Mouse (Mus musculus) frontal cortex, postnatal 36 days (tissue): ENCODE measurements around the gene Rfc5.
"Not testable (repeated sequence)": the region's sequence is repeated elsewhere in the genome, so short reads cannot be mapped to it uniquely, and the experiment has no call there.

Source experiments
- DNase-seq, 2 experiments: peaks; one replicate each; pipeline ENCODE4 v3.0.0; 2022; ENCODE audit warnings: low spot score in 2 of 2

Gene Rfc5

DNA sequence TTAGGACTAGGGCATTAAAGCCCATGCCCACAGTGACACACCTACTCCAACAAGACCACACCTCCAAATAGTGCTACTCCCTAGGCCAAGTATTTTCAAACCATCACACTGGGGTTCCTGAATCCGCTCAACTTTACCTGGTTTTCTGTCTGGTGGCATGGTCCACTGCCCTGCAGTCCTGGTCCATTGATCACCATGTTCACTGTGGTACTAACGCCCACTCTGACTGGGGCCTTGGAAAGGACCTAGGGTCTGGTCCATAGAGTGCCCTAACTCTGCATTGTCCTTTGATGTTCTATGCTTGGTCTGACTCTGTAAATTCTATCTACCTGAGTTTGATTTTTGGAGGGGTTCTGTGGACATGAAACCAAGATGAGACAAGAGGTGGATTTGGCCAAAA, 41.0 kb downstream of the Rfc5 start:
- no peak for DNase-seq

- no peak for DNase-seq
These were observed 41.8 kb downstream of the Rfc5 start for GRCm38 (mm10) chr5:117347011-117347410.

GRCm38 (mm10) chr5:117346281-117346680, 42.6 kb downstream of the Rfc5 start:
- DNase-seq, result no peak

DNA sequence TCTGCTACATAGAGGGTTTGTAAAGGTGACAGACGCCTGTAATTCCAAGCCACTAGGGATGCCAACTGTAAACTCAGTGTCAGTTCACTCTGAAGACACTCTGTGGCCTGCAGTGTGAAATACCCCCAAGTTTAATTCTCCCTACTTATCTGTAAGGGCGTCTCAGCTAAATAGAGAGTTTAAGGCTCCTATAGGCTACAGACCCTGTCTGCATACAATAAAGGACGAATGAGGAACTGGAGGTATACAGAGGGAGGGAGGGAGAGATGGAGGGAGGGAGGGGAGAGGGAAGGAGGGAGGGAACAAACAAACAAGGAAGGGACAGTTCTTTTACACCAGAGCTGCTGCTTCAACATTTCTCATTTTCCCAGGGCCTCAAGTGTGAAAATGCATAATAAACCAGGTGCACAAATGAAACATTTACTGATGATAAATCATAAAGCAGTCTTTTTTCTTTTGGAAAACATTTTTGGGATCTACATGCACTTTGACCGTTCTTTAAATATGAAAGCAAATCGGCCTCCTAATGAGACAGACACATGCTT, 43.3 kb downstream of the Rfc5 start:
- DNase-seq, result no peak

- not testable (repeated sequence) for DNase-seq
These were observed 44.4 kb downstream of the Rfc5 start for GRCm38 (mm10) chr5:117344496-117344895.

DNA sequence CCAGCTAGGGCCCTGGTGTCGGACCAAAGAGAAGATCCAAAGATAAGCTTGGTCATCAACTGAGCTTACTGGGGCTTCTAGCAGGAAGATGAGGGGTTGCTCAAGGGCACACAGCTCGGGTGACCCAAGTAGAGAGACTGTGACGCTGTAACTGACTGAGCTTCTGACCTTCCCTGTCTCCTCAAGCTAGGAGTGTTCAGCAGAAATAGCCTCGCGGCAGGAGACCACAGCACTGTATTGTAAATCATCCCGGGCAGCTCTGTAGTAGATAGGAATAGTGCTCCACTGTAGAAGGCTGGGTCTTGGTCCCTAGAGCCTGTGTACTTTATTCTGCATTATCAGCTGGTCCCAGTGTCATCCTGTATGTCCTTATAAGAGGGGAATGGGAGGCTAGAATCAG, 47.0 kb downstream of the Rfc5 start:
- no peak for DNase-seq

- no peak for DNase-seq
These were observed 48.8 kb downstream of the Rfc5 start for GRCm38 (mm10) chr5:117340081-117340480.

- DNase-seq, result no peak
These were observed 50.3 kb downstream of the Rfc5 start for GRCm38 (mm10) chr5:117338503-117338902.

- no peak for DNase-seq
These were observed 50.8 kb downstream of the Rfc5 start for GRCm38 (mm10) chr5:117337999-117338398.

- DNase-seq, result no peak
These were observed 58.4 kb downstream of the Rfc5 start for GRCm38 (mm10) chr5:117330457-117330856.
